Mouse (Mus musculus): ENCODE data around the gene Tspan15.

Tspan15 gene

GRCm38 (mm10) chr10:62228126-62228525 is 2.9 kb downstream of the Tspan15 start:
- DNase-seq (ENCODE audit: low read depth, low spot score) = no peak

GRCm38 (mm10) chr10:62225839-62226238 is 5.2 kb downstream of the Tspan15 start:
- no peak for DNase-seq (ENCODE audit: low read depth, low spot score)

- DNase-seq (ENCODE audit: low read depth, low spot score) = no peak
These were observed 6.8 kb downstream of the Tspan15 start for GRCm38 (mm10) chr10:62224231-62224630.

GRCm38 (mm10) chr10:62222777-62223176 is 8.3 kb downstream of the Tspan15 start:
- no peak for DNase-seq (ENCODE audit: low read depth, low spot score)

GRCm38 (mm10) chr10:62221647-62222046 is 9.4 kb downstream of the Tspan15 start:
- no peak for DNase-seq (ENCODE audit: low read depth, low spot score)

GRCm38 (mm10) chr10:62220732-62221514 is 10.1 kb downstream of the Tspan15 start:
- DNase-seq (ENCODE audit: low read depth, low spot score) = no peak

- DNase-seq (ENCODE audit: low read depth, low spot score) = no peak
These were observed 12.3 kb downstream of the Tspan15 start for GRCm38 (mm10) chr10:62218789-62219172.

GRCm38 (mm10) chr10:62218044-62218788 is 12.8 kb downstream of the Tspan15 start:
- no peak for DNase-seq (ENCODE audit: low read depth, low spot score)

GRCm38 (mm10) chr10:62217196-62217595 is 13.9 kb downstream of the Tspan15 start:
- DNase-seq (ENCODE audit: low read depth, low spot score) = no peak

- DNase-seq (ENCODE audit: low read depth, low spot score) = peak; percentile 82
These were observed 14.5 kb downstream of the Tspan15 start for GRCm38 (mm10) chr10:62216595-62216994.

- no peak for DNase-seq (ENCODE audit: low read depth, low spot score)
These were observed 15.4 kb downstream of the Tspan15 start for GRCm38 (mm10) chr10:62215633-62216032.

GRCm38 (mm10) chr10:62215169-62215616 is 15.9 kb downstream of the Tspan15 start:
- DNase-seq (ENCODE audit: low read depth, low spot score) = no peak

- DNase-seq (ENCODE audit: low read depth, low spot score) = no peak
These were observed 19.7 kb downstream of the Tspan15 start for GRCm38 (mm10) chr10:62211310-62211709.

- no peak for DNase-seq (ENCODE audit: low read depth, low spot score)
These were observed 22.7 kb downstream of the Tspan15 start for GRCm38 (mm10) chr10:62208241-62208896.

- peak; percentile 86 for DNase-seq (ENCODE audit: low read depth, low spot score)
These were observed 28.5 kb downstream of the Tspan15 start for GRCm38 (mm10) chr10:62202574-62202973.

GRCm38 (mm10) chr10:62198891-62199290 is 32.2 kb downstream of the Tspan15 start:
- DNase-seq (ENCODE audit: low read depth, low spot score) = no peak

GRCm38 (mm10) chr10:62197403-62197802 is 33.6 kb downstream of the Tspan15 start:
- DNase-seq (ENCODE audit: low read depth, low spot score) = no peak

- peak; percentile 45 for DNase-seq (ENCODE audit: low read depth, low spot score)
These were observed 35.7 kb downstream of the Tspan15 start for GRCm38 (mm10) chr10:62195376-62195775.

- DNase-seq (ENCODE audit: low read depth, low spot score) = no peak
These were observed 36.1 kb downstream of the Tspan15 start for GRCm38 (mm10) chr10:62194946-62195345.

- DNase-seq (ENCODE audit: low read depth, low spot score) = peak; percentile 91
These were observed 36.6 kb downstream of the Tspan15 start for GRCm38 (mm10) chr10:62194461-62194860.

- peak; percentile 37 for DNase-seq (ENCODE audit: low read depth, low spot score)
These were observed 37.0 kb downstream of the Tspan15 start for GRCm38 (mm10) chr10:62194043-62194442.

- peak; percentile 97 for DNase-seq (ENCODE audit: low read depth, low spot score)
These were observed 38.3 kb downstream of the Tspan15 start for GRCm38 (mm10) chr10:62192701-62193157.
